Mouse (Mus musculus): ENCODE data around the gene Tle4. TPM values are rescaled to one million over a fixed set of nuclear protein-coding genes. Genes with fewer than 3 reads are reported as not detected.

Tle4 gene
- polyA plus RNA-seq, 1 experiment from 2014 or later: 9.4 TPM

DNA sequence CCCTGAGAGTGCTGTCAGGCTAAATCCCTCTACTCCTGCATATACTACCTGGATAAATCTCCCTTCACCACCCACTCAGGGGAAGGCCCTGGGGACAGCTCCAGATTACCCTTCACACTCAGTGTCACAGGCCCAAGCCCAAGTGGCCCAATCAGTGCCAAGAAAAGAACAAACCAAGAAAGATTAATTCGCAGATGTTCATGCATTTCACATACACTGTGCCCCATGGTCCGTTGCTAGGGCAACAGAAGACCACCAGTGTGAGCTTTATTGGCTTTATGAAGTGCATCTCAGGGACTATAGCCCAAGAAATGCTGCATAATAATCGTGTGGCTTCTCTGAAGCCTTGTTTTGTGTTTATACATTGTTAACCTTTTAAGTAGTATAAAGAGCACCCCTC, 92.5 kb downstream of the Tle4 start:
- Histone ChIP-seq H3K4me3 (ENCODE audit: low read depth, low read length) (no peak overlapping the region), H3K9me3 (replicated peaks; ENCODE audit: control insufficient read depth, low read length) (no peaks in the 10 kb centered on the region), H3K4me1 (ENCODE audit: control insufficient read depth, insufficient read depth, low read length) (peaks cover 2% of the 10 kb centered on the region; the same call in 1 of the 2 replicates), H3K4me2 (no peak overlapping the region), H3K9ac (ENCODE audit: low read depth, low read length) (no peak overlapping the region), H3K36me3 (ENCODE audit: control insufficient read depth, insufficient read depth, low read length) (no peaks in the 10 kb centered on the region), H3K27me3 (ENCODE audit: control insufficient read depth, insufficient read depth, low read length) (no peaks in the 10 kb centered on the region), H3K27ac (ENCODE audit: low read depth, low read length) (no peak overlapping the region)
- 87% methylated on average over 3 of the region's 3 CpGs for WGBS (ENCODE audit: insufficient replicate concordance)
- no peak for ATAC-seq (replicated peaks; ENCODE audit: insufficient number of reproducible peaks, low FRiP score, low TSS enrichment)

DNA sequence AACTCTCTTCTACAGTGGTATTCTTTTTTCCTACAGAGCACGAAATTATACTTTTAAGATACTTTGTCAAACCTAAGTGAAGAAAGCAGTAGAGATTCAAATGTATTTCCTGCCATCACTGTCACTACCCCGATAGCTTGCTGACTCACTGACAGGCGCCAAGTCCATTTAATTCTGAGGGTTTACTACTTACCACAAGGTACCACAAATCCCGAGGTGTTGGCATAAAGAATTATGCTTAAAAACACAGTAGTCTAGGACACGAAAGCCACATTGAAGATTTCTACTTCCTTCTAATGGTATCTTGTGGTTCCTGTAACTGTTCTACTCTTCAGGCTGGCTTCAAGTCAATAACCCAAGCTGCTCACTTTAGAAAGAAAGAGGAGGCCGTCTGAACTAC, 94.0 kb downstream of the Tle4 start:
- ATAC-seq (replicated peaks; ENCODE audit: insufficient number of reproducible peaks, low FRiP score, low TSS enrichment): no peak
- Histone ChIP-seq H3K27me3 (ENCODE audit: control insufficient read depth, insufficient read depth, low read length) (no peaks in the 10 kb centered on the region), H3K27ac (ENCODE audit: low read depth, low read length) (no peak overlapping the region), H3K9me3 (replicated peaks; ENCODE audit: control insufficient read depth, low read length) (no peaks in the 10 kb centered on the region), H3K36me3 (ENCODE audit: control insufficient read depth, insufficient read depth, low read length) (no peaks in the 10 kb centered on the region), H3K4me1 (ENCODE audit: control insufficient read depth, insufficient read depth, low read length) (peaks cover 2% of the 10 kb centered on the region; the same call in 1 of the 2 replicates), H3K4me2 (no peak overlapping the region), H3K4me3 (ENCODE audit: low read depth, low read length) (no peak overlapping the region), H3K9ac (ENCODE audit: low read depth, low read length) (no peak overlapping the region)
- 73% methylated on average over 6 of the region's 6 CpGs for WGBS (ENCODE audit: insufficient replicate concordance)

DNA sequence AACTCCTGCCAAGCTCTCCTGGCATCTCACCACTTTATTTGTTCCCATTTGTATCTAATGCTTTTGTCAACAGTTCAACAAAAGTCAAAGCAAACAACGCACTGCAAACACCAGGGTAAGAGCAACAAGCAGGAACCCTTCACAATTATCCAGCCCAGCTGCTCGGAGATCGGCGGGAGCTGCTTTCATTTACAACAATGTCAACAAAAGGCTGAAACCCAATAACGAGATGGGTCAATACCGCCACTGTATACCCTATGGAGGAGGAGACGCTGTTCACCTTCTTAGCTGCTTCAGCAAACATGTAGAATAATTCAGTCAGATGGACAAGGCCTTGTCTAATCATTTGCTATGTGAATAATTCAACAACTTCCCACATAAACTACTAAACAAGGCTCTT, 95.6 kb downstream of the Tle4 start:
- Histone ChIP-seq H3K9me3 (replicated peaks; ENCODE audit: control insufficient read depth, low read length) (no peaks in the 10 kb centered on the region), H3K27me3 (ENCODE audit: control insufficient read depth, insufficient read depth, low read length) (no peaks in the 10 kb centered on the region), H3K36me3 (ENCODE audit: control insufficient read depth, insufficient read depth, low read length) (no peaks in the 10 kb centered on the region), H3K9ac (ENCODE audit: low read depth, low read length) (no peak overlapping the region), H3K4me1 (ENCODE audit: control insufficient read depth, insufficient read depth, low read length) (peaks cover 2% of the 10 kb centered on the region; the same call in 1 of the 2 replicates), H3K4me3 (ENCODE audit: low read depth, low read length) (no peak overlapping the region), H3K27ac (ENCODE audit: low read depth, low read length) (no peak overlapping the region), H3K4me2 (no peak overlapping the region)
- no peak for ATAC-seq (replicated peaks; ENCODE audit: insufficient number of reproducible peaks, low FRiP score, low TSS enrichment)
- 57% methylated on average over 7 of the region's 7 CpGs for WGBS (ENCODE audit: insufficient replicate concordance)

DNA sequence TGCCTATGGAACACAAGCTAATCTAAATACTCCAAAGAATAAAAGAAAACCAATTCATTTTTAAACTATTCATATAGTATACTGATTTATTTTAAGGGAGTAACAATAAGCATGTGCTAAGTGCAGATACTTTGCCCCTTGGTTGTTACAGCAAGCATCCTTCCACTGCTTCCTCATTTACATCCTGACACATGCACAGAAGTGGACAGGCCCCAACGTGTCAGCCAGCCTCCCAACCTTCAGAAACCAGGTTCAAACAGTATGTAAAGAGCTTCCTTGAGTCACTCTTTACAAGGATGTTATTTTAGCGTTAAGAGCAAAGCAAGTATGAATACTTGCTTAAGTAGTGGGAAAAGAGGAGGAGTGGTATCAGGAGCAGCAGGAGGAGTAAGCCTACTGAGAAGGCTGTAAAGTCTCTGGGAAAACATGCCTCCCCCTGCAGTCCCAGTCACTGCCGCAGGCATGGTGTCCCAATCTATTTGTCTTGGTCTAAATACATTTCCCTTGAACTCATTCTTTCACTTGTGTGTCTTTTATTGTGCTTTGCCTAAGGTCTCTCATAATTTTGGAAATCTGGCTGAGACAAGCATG, 97.9 kb downstream of the Tle4 start:
- no peak overlapping the region for H3K27ac ChIP-seq (ENCODE audit: low read depth, low read length)
- H3K36me3 ChIP-seq (ENCODE audit: control insufficient read depth, insufficient read depth, low read length): no peaks in the 10 kb centered on the region
- H3K4me1 ChIP-seq (ENCODE audit: control insufficient read depth, insufficient read depth, low read length): no peaks in the 10 kb centered on the region
- H3K9me3 ChIP-seq (replicated peaks; ENCODE audit: control insufficient read depth, low read length): no peaks in the 10 kb centered on the region
- no peak overlapping the region for H3K9ac ChIP-seq (ENCODE audit: low read depth, low read length)
- WGBS (ENCODE audit: insufficient replicate concordance): 29% methylated on average over 3 of the region's 3 CpGs
- no peak overlapping the region for H3K4me2 ChIP-seq
- no peaks in the 10 kb centered on the region for H3K27me3 ChIP-seq (ENCODE audit: control insufficient read depth, insufficient read depth, low read length)
- no peak for ATAC-seq (replicated peaks; ENCODE audit: insufficient number of reproducible peaks, low FRiP score, low TSS enrichment)
- H3K4me3 ChIP-seq (ENCODE audit: low read depth, low read length): no peak overlapping the region

DNA sequence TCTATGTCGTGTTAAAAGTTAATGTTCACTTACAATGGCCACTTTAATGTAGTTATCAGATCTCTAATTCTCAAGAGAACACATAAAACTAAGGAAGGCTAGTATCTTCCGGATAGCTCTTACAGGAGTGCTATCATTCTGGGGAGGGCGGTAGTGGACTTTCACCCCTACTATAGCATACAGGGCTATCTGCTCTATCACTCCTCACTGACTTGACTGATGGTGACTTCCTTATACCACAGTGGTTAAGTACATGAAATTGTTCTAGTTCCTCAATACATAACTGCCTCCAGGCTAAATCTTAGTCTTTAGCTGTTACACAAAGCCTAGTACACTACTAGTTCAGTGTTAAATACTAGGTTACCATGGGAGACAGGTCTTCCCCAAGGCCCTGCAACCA, 104.8 kb downstream of the Tle4 start:
- H3K27me3 ChIP-seq (ENCODE audit: control insufficient read depth, insufficient read depth, low read length): no peaks in the 10 kb centered on the region
- ATAC-seq (replicated peaks; ENCODE audit: insufficient number of reproducible peaks, low FRiP score, low TSS enrichment): no peak
- H3K4me3 ChIP-seq (ENCODE audit: low read depth, low read length): no peak overlapping the region
- no peaks in the 10 kb centered on the region for H3K9me3 ChIP-seq (replicated peaks; ENCODE audit: control insufficient read depth, low read length)
- H3K9ac ChIP-seq (ENCODE audit: low read depth, low read length): no peak overlapping the region
- H3K27ac ChIP-seq (ENCODE audit: low read depth, low read length): no peak overlapping the region
- H3K4me2 ChIP-seq: no peak overlapping the region
- WGBS (ENCODE audit: insufficient replicate concordance): 85% methylated on average over 3 of the region's 3 CpGs
- no peaks in the 10 kb centered on the region for H3K4me1 ChIP-seq (ENCODE audit: control insufficient read depth, insufficient read depth, low read length)
- H3K36me3 ChIP-seq (ENCODE audit: control insufficient read depth, insufficient read depth, low read length): no peaks in the 10 kb centered on the region

DNA sequence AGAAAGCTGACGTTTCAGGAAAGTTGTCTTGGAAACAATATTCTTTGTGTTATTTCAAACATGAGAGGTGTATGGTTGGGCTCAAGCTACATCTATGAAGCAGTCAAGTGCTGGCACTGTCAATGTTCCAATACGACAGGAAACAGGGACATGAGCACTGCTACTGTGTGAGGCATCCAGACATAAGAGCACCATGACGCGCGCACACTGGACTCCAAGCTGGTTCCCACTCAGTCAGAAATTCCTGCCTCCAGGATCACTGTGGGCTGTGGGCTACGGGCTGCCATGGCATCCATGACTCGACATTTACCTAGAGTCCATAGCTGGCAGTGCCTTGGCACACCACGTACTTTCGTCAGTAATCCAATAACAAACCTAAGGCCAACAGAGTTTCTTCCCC, 110.7 kb downstream of the Tle4 start:
- H3K27me3 ChIP-seq (ENCODE audit: control insufficient read depth, insufficient read depth, low read length): no peaks in the 10 kb centered on the region
- no peak overlapping the region for H3K9ac ChIP-seq (ENCODE audit: low read depth, low read length)
- H3K27ac ChIP-seq (ENCODE audit: low read depth, low read length): no peak overlapping the region
- no peaks in the 10 kb centered on the region for H3K9me3 ChIP-seq (replicated peaks; ENCODE audit: control insufficient read depth, low read length)
- H3K4me1 ChIP-seq (ENCODE audit: control insufficient read depth, insufficient read depth, low read length): peaks cover under 1% of the 10 kb centered on the region; the same call in 1 of the 2 replicates
- WGBS (ENCODE audit: insufficient replicate concordance): 84% methylated on average over 9 of the region's 9 CpGs
- no peak overlapping the region for H3K4me3 ChIP-seq (ENCODE audit: low read depth, low read length)
- H3K4me2 ChIP-seq: no peak overlapping the region
- no peaks in the 10 kb centered on the region for H3K36me3 ChIP-seq (ENCODE audit: control insufficient read depth, insufficient read depth, low read length)
- no peak for ATAC-seq (replicated peaks; ENCODE audit: insufficient number of reproducible peaks, low FRiP score, low TSS enrichment)

DNA sequence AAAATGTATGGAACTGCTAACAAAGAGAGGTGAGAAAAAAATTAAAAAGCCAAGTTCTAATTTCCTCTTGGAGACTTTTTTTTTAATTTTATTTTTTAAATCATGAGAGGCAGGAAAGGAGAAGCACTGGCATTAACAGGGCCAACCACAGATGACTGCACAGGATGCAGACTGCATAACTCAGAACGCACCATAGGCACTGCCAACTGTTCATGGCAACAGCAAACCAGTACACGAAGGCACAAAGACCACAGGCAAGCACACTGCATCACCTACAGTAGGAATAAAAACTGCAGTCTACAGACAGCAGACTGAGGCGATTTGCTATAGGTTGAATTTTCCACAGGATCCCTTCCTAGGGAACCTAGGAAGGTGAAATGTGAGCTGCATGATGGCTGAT, 112.7 kb downstream of the Tle4 start:
- Histone ChIP-seq H3K27ac (ENCODE audit: low read depth, low read length) (no peak overlapping the region), H3K4me3 (ENCODE audit: low read depth, low read length) (no peak overlapping the region), H3K9me3 (replicated peaks; ENCODE audit: control insufficient read depth, low read length) (no peaks in the 10 kb centered on the region), H3K4me1 (ENCODE audit: control insufficient read depth, insufficient read depth, low read length) (peaks cover 4% of the 10 kb centered on the region; the same call in 1 of the 2 replicates), H3K27me3 (ENCODE audit: control insufficient read depth, insufficient read depth, low read length) (no peaks in the 10 kb centered on the region), H3K36me3 (ENCODE audit: control insufficient read depth, insufficient read depth, low read length) (no peaks in the 10 kb centered on the region), H3K9ac (ENCODE audit: low read depth, low read length) (no peak overlapping the region), H3K4me2 (no peak overlapping the region)
- no peak for ATAC-seq (replicated peaks; ENCODE audit: insufficient number of reproducible peaks, low FRiP score, low TSS enrichment)
- 80% methylated on average over 3 of the region's 3 CpGs for WGBS (ENCODE audit: insufficient replicate concordance)

DNA sequence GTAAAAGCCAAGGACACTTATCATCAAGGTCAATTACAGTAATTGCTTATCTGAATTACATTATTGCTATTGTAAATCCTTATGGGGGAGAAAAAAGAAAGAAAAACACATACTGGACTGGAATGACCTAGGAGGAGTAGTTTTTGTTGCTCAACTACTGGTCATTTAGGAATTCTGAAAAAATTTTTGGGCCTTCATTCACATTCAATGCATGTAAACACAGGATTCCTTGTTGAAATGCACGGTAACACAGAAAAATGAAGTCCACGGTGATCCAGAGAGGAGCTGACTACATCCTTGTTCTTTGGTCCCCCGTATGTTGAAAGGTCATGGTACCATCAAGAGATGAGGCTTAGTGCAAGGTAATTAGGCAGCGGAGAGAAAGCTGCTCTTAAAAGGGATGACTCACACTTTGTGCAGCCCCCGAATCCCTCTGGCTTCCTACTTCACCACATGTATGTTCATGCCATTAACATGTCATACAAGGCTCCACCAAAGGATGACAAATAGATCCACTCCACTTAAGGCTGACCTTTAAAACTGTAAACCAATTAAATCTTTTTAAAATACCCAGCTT, 115.2 kb downstream of the Tle4 start:
- WGBS (ENCODE audit: insufficient replicate concordance): 71% methylated on average over 5 of the region's 5 CpGs
- H3K27me3 ChIP-seq (ENCODE audit: control insufficient read depth, insufficient read depth, low read length): no peaks in the 10 kb centered on the region

More for the DNA sequence above, 115.2 kb downstream of the Tle4 start:
- Histone ChIP-seq H3K9me3 (replicated peaks; ENCODE audit: control insufficient read depth, low read length) (no peaks in the 10 kb centered on the region), H3K9ac (ENCODE audit: low read depth, low read length) (no peak overlapping the region), H3K36me3 (ENCODE audit: control insufficient read depth, insufficient read depth, low read length) (no peaks in the 10 kb centered on the region), H3K4me1 (ENCODE audit: control insufficient read depth, insufficient read depth, low read length) (peaks cover 11% of the 10 kb centered on the region; the same call in 1 of the 2 replicates), H3K4me3 (ENCODE audit: low read depth, low read length) (no peak overlapping the region), H3K4me2 (no peak overlapping the region), H3K27ac (ENCODE audit: low read depth, low read length) (no peak overlapping the region)
- no peak for ATAC-seq (replicated peaks; ENCODE audit: insufficient number of reproducible peaks, low FRiP score, low TSS enrichment)

Measured in heart, embryonic 11.5 days (tissue).